Mouse (Mus musculus): ENCODE measurements around the gene Gm45844. TPM values are rescaled to one million over a fixed set of nuclear protein-coding genes. Genes with fewer than 3 reads are reported as not detected.
"Not testable (repeated sequence)": the region's sequence is repeated elsewhere in the genome, so short reads cannot be mapped to it uniquely, and the experiment has no call there.

Gm45844 gene
- polyA plus RNA-seq (2012; ENCODE audit: insufficient read depth, insufficient read length, missing spikeins), result 3.0 and 3.4 TPM in 2 replicates

DNA sequence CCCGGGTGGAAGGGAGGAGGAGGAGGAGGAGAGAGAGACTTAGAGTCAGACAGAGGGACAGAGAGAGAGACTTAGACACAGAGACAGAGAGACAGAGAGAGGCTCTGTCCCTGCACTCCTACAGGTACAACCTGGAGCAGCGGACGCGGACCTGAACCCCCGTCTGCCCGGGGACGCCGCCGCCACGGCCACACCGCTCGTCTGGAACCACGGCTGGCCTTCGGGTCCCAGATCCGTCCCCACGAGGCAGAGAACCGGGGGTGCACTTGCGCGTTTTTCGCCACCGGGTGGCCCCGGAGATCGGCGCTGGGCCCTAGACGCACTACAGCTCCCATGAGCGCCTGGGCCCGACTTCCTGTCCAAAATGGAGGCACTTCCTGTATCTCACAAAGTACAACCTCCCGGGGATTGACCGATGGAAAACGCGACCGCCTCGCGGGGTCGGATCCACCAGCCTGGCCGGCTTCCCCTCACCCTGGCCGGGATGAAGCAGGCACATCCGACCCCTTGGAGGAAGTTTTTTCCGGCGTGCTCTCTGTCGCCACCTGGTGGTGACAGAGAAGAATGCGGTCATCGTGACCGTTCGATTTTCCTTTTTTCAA, at the start of gene Gm45844:
TSS of gene Gm45844 (minus strand) at position 324 of the 602 bp plus-strand sequence.
- peak; percentile 100 for TF ChIP-seq CTCF (IDR thresholded peaks at IDR 0.05; ENCODE audit: low read depth, low read length)
- peaks cover 24% of the 10 kb centered on the region for H3K4me1 ChIP-seq (ENCODE audit: control insufficient read depth, insufficient read depth, low read length)
- peak within 1 kb of the TSS; percentile 40 for H3K27ac ChIP-seq (ENCODE audit: insufficient read depth, low read depth, low read length)
- peak within 1 kb of the TSS; percentile 77 for H3K4me3 ChIP-seq (ENCODE audit: insufficient read depth, low read length)

DNA sequence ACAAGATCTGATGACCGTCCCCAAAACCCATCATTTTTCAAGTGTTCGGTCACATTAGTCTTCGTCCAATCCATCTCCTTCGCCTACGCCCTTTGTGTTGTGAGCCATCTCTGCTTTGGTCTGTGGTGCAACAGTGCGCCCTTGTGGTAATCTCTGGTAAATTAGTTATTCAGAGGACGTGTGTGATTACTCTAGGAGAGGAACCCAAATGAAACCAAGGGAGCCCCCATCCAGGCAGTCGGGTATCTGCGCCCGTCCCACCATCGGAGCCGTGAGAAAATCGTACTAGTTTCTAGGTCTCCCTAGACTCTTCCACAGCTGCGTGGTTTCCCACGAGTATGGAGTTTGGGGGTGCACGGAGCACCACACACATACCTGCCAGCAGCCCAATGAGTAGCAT, 17.5 kb upstream of the Gm45844 start:
- no peak overlapping the region for H3K27ac ChIP-seq (ENCODE audit: insufficient read depth, low read depth, low read length)
- no peaks in the 10 kb centered on the region for H3K4me1 ChIP-seq (ENCODE audit: control insufficient read depth, insufficient read depth, low read length)
- peak; percentile 22; the same call in 1 of the 2 replicates for TF ChIP-seq CTCF (IDR thresholded peaks at IDR 0.05; ENCODE audit: low read depth, low read length)
- TF ChIP-seq POLR2A (IDR thresholded peaks at IDR 0.05; ENCODE audit: borderline replicate concordance, low read depth, low read length), result no peak
- H3K4me3 ChIP-seq (ENCODE audit: insufficient read depth, low read length), result no peak overlapping the region

DNA sequence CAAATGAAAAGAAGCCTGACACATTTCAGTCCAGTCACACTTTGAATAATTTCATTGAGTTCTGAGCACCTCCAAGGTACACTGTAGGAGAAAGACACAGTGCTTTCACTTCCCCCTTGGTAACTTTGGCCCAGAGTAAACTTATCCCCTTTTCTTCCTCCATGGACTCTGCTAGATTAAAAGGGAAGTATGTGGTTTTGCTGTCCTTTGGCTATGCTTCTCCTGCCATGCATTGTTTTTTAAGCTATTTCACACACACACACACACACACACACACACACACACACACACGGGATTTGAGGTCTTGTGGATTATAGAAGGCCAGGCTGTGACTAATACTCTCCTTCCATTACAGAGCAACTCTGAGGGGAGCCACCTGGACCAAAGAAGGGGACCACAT, 3.3 kb upstream of the Gm45844 start:
- TF ChIP-seq CTCF (IDR thresholded peaks at IDR 0.05; ENCODE audit: low read depth, low read length), result no peak
- TF ChIP-seq POLR2A (IDR thresholded peaks at IDR 0.05; ENCODE audit: borderline replicate concordance, low read depth, low read length), result no peak
- no peak overlapping the region for H3K4me3 ChIP-seq (ENCODE audit: insufficient read depth, low read length)
- H3K4me1 ChIP-seq (ENCODE audit: control insufficient read depth, insufficient read depth, low read length), result peaks cover 24% of the 10 kb centered on the region
- peak overlapping the region; percentile 45 for H3K27ac ChIP-seq (ENCODE audit: insufficient read depth, low read depth, low read length)

DNA sequence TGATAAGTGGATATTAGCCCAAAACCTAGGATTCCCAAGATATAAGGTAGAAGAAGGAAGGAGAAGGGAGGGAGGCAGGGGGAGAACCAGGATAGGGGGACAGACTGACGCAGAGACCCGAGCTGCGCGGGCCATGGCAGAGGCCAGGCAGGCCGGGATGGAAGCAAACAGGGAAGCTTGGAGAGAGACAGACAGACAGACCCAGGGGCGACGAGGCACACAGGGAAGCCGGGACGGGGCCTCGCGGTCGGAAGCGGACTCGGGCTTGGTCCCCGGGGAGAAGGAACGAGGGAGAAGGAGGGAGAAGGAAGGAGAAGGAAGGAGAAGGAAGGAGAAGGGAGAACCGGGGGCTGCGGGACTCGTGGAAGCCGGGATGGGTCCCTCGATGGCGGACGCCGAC, 533 bp downstream of the Gm45844 start:
- Histone ChIP-seq H3K4me1 (ENCODE audit: control insufficient read depth, insufficient read depth, low read length) (peaks cover 23% of the 10 kb centered on the region), H3K4me3 (ENCODE audit: insufficient read depth, low read length) (peak overlapping the region; percentile 77), H3K27ac (ENCODE audit: insufficient read depth, low read depth, low read length) (peak overlapping the region; percentile 40; the same call in 1 of the 2 replicates)

DNA sequence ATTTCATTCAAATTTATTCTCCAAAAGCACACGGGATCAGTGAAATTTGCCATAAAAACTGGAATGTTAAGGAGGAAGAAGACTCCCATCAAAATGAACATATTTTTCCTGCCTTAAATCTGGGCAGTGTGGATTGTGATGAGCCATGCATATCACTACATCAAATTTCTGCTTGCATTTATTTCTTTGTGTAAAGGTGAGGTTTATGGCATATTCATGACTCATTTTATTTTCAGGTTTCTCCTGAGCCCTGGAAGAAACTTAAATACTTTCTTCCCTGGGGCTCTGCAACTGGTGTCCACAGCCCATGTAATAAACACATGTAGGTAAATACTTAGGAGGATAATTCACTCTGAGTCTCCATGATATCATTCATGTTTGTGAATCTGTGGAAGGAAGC, 30.9 kb downstream of the Gm45844 start, which contains the start of gene Vmn2r29:
TSS of gene Vmn2r29 (minus strand) at position 101 of the 400 bp plus-strand sequence.
- H3K4me1 ChIP-seq (ENCODE audit: control insufficient read depth, insufficient read depth, low read length); H3K4me3 ChIP-seq (ENCODE audit: insufficient read depth, low read length); H3K27ac ChIP-seq (ENCODE audit: insufficient read depth, low read depth, low read length): not testable (repeated sequence)

DNA sequence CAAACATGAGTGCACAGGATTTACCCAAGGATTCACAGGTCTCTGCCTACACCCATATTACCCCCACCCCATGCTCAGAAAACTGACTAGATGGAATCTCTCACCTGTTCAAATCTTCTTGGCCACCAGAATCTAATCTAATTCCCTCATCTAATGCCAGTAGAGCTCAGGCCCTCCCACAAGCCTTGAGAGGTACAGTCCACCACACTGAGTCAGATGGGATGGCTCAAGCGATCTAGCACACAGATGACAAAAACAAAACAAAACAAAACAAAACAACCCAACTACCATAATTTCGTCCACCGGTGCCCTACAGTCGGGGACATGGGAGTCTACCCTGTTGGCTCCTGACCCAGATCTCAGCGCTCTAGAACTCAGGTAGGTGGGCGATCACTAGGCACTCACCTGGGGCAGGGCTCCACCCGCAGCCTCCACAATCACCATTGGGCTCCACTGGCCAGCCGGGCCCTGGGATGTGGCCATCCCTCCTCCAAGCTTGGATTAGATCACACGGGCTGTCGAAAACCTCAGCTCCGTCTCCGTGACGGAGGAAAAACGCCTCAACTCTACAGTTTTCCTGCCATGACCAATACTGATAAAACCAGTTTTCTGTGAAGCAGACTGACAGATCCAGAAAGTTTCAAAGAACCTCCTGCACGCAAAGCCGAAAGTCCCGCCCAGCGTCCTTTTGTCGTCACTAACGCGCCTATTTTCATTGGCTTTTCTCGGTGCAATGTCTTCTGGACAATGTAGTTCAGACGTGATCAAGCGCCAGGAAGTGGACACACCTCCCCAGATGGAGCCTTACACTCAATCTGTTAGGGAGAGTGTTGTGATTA, 68.6 kb downstream of the Gm45844 start, which contains the start of gene Zfp772:
TSS of gene Zfp772 (minus strand) at position 686 of the 839 bp plus-strand sequence.
- H3K4me1 ChIP-seq (ENCODE audit: control insufficient read depth, insufficient read depth, low read length); H3K27ac ChIP-seq (ENCODE audit: insufficient read depth, low read depth, low read length): not testable (repeated sequence)
- H3K4me3 ChIP-seq (ENCODE audit: insufficient read depth, low read length), result peak within 1 kb of the TSS; percentile 61

DNA sequence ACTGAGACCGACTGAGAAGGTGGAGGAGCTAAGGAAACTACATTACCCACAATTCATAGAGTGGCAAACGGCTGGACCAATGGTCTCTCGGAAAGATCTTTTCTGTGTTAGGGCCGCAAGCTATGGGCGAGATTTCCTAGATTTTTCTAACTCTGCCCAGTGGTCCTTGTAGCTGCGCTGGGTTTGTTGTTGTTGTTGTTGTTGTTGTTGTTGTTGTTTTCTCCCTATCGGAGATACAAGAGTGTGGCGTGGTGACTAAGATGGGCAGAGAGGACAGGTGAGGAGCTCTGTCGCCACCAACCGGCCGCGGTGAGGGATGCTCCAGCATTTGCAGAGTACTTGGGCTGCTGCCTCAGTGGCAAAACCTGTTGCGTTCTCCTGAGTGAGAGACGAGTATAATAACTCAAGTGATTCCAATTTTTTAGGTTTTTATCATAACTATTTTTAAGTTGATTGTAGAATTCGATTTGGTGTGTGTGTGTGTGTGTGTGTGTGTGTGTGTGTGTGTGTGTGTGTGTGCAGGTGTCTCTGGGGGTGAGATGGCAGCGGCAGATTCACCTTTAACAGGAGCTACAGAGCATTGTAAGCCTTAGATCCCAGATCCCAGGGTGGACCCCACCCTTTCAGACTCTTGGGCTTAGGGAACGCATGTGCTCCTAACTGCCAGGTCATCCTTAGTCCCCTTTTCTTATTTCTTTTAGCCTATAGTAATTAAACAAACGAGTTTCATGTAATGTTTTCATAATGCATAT, 89.7 kb downstream of the Gm45844 start:
- no peaks in the 10 kb centered on the region for H3K4me1 ChIP-seq (ENCODE audit: control insufficient read depth, insufficient read depth, low read length)
- no peak overlapping the region for H3K27ac ChIP-seq (ENCODE audit: insufficient read depth, low read depth, low read length)
- TF ChIP-seq CTCF (IDR thresholded peaks at IDR 0.05; ENCODE audit: low read depth, low read length), result peak; percentile 86
- no peak for TF ChIP-seq POLR2A (IDR thresholded peaks at IDR 0.05; ENCODE audit: borderline replicate concordance, low read depth, low read length)
- peak overlapping the region; percentile 79 for H3K4me3 ChIP-seq (ENCODE audit: insufficient read depth, low read length)

DNA sequence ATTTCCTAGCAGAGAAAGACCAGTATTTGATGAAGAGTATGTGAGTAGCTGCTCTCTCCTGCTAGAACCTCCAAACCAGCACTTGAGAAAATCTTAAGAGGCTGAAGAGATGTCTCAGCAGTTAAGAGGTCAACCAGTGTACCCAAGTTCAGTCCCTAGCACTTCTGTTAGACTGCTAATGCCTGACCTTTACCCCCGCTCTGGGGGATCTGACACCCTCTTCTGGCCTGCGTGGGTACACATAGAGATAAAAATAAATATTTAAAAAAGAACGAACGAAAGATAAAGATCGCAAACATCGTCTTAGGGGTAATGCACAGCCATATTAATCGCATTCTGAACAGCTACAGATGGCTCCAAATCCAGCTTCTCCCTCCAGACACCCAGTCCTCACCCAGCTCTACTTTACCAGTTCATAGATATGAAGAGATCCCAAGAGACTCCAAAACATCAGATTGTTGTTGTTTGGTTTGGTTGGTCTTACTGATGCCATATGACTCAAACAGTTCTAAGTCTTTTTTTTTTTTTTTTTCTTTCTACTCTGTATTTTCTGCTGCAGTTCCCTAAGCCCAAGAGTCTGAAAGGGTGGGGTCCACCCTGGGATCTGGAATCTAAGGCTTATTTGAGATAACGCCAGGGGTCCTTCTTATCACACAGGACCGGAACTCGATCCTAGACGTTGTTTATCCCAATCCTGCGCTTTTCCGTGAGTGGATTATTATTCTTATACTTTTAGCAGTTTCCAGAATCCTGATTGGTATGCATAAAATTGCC, 90.5 kb downstream of the Gm45844 start:
- no peak for TF ChIP-seq CTCF (IDR thresholded peaks at IDR 0.05; ENCODE audit: low read depth, low read length)
- TF ChIP-seq POLR2A (IDR thresholded peaks at IDR 0.05; ENCODE audit: borderline replicate concordance, low read depth, low read length), result no peak
- Histone ChIP-seq H3K27ac (ENCODE audit: insufficient read depth, low read depth, low read length) (no peak overlapping the region), H3K4me1 (ENCODE audit: control insufficient read depth, insufficient read depth, low read length) (no peaks in the 10 kb centered on the region), H3K4me3 (ENCODE audit: insufficient read depth, low read length) (peak overlapping the region; percentile 79; the same call in 1 of the 2 replicates)

DNA sequence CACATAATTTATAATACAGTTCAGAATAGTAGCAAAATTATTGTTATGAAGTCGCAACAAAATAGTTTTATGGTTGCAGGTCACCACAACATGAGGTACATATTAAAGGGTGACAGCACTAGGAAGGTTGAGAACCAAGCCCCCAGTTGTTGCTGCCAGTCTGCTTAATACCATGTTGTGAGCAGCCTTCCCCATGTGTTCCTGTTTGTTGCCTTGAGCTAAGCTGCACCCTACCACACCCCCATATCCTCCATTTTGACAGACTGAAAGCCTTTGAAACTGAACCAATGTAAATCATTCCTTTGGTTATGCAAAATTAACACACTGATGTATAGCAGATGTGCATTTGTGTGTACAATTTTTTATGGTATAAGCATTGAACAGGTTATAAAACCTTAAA, 92.2 kb downstream of the Gm45844 start:
- Histone ChIP-seq H3K27ac (ENCODE audit: insufficient read depth, low read depth, low read length) (no peak overlapping the region), H3K4me3 (ENCODE audit: insufficient read depth, low read length) (no peak overlapping the region), H3K4me1 (ENCODE audit: control insufficient read depth, insufficient read depth, low read length) (no peaks in the 10 kb centered on the region)
- TF ChIP-seq POLR2A (IDR thresholded peaks at IDR 0.05; ENCODE audit: borderline replicate concordance, low read depth, low read length) (no peak), CTCF (IDR thresholded peaks at IDR 0.05; ENCODE audit: low read depth, low read length) (no peak)
